Mouse (Mus musculus) B cell, adult 62 days (primary cell): ENCODE results near the gene Zfp160. TPM values are rescaled to one million over a fixed set of nuclear protein-coding genes. Genes with fewer than 3 reads are reported as not detected.

ENCODE experiments used
- total RNA-seq: library from RNA; stranded (reverse); gene quantifications from 4 replicates; pipeline ENCODE4 v1.2.4, GENCODE M21; 2023

The Zfp160 gene
- total RNA-seq: 12.4 to 18.2 TPM (median 14.1 TPM) in 4 replicates

GRCm38 (mm10) chr17:21008382-21009331 is at the start of gene Zfp160:
TSS of gene Zfp160 (plus strand) at chr17:21008903.

GRCm38 (mm10) chr17:20996364-20996763 is 12.3 kb upstream of the Zfp160 start, which contains the start of gene Vmn1r233:
TSS of gene Vmn1r233 (minus strand) at chr17:20996464.

Other genes starting within 250 kb of the Zfp160 start
- not detected in 4 replicates for gene Vmn1r228, start 222.7 kb upstream of the Zfp160 start, total RNA-seq
- gene Vmn1r229, start 197.3 kb upstream of the Zfp160 start, total RNA-seq: 0.06 TPM in 2 of 4 replicates, not detected in the others
- not detected in 4 replicates for gene Vmn1r230, start 168.5 kb upstream of the Zfp160 start, total RNA-seq
- gene Vmn1r231, start 103.8 kb upstream of the Zfp160 start, total RNA-seq: not detected in 4 replicates
- gene Vmn1r232, start 89.2 kb upstream of the Zfp160 start, total RNA-seq: not detected in 4 replicates
- 284 to 340 TPM (median 294 TPM) in 4 replicates for gene Ppp2r1a, start 63.6 kb upstream of the Zfp160 start, total RNA-seq
- not detected in 4 replicates for gene Vmn1r233, start 12.4 kb upstream of the Zfp160 start, total RNA-seq
- not detected in 4 replicates for gene Vmn1r234, start 217.2 kb downstream of the Zfp160 start, total RNA-seq
- not detected in 4 replicates for gene Vmn1r235, start 247.5 kb downstream of the Zfp160 start, total RNA-seq